9 mouse cellular contexts compared by ENCODE assay signal in the genomic region with DNA sequence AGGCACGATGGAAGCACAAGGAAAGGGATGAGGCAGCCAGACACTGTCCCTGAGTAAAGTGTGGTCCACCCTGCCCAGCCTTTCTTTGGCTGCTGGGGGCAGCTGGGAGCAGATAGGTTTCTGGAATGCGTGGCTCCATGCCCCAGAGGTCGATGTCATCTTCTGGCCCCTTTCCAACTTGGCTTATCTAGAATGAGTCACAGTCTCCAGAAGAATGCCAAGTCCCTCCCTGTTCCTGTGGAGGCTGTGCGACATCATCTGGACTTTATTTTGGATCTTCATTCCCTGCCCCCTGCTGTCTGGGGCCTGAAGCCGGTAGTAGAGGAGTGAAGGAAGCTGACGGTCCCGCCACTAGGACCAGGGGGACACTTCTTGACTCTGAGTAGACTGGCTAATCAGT. TPM values are rescaled to one million over a fixed set of nuclear protein-coding genes. Genes with fewer than 3 reads are reported as not detected.
A peak's percentile ranks its signal among the peaks of the same experiment; 100 is the strongest.
DNase-seq lines count a peak whose midpoint lies in the region; ATAC-seq lines count a peak whose summit lies in the region.
"Had no signal": no experiment of that assay in that cellular context is flagged by ENCODE, and none has a peak within 500 bp of the region (broad histone marks: within the 10 kb centered on the region; RNA-seq: fewer than 3 reads in every experiment).

No protein-coding gene starts in this region.

- H3K4me3 ChIP-seq in forebrain, embryonic 11.5 days (ENCODE audit: low read depth, low read length) = no peak overlapping the region
- no peak overlapping the region for H3K4me3 ChIP-seq in forebrain, embryonic 10.5 days
- H3K4me3 ChIP-seq in hindbrain, embryonic 14.5 days (replicated peaks; ENCODE audit: low read length) = no peak overlapping the region
- H3K4me3 ChIP-seq: erythroblast, embryonic 14.5 days had no signal

- intact Hi-C loops in heart, postnatal 36 days (cut with DNase I) = loop anchor here (2.0 kb wide), 2 partner anchors 47 to 63 kb away; a partner anchor contains a TSS

- H3K27me3 ChIP-seq in forebrain, embryonic 11.5 days (ENCODE audit: control insufficient read depth, insufficient read depth, low read length) = no peaks in the 10 kb centered on the region
- no peaks in the 10 kb centered on the region for H3K27me3 ChIP-seq in forebrain, embryonic 10.5 days (ENCODE audit: poor library complexity, severe bottlenecking)
- H3K27me3 ChIP-seq in hindbrain, embryonic 14.5 days (ENCODE audit: control insufficient read depth, insufficient read depth, low read length) = no peaks in the 10 kb centered on the region

- H3K4me1 ChIP-seq in forebrain, embryonic 11.5 days (replicated peaks; ENCODE audit: control insufficient read depth, insufficient read depth, low read length) = 0 out of 2 replicates have a peak, but pooled peaks cover 2% of the 10 kb centered on the region
- peaks cover 7% of the 10 kb centered on the region for H3K4me1 ChIP-seq in forebrain, embryonic 10.5 days
- H3K4me1 ChIP-seq in hindbrain, embryonic 14.5 days (replicated peaks; ENCODE audit: control insufficient read depth, insufficient read depth, low read length) = peaks cover 2% of the 10 kb centered on the region

- H3K9ac ChIP-seq in forebrain, embryonic 11.5 days (ENCODE audit: low read length) = no peak overlapping the region
- no peak overlapping the region for H3K9ac ChIP-seq in hindbrain, embryonic 14.5 days

- peak; percentile 51 for DNase-seq in forebrain, embryonic 11.5 days (ENCODE audit: low spot score)
- no peak for DNase-seq in forebrain, embryonic 10.5 days (ENCODE audit: extremely low spot score, low spot score)
- peak; percentile 90 for DNase-seq in adrenal gland, adult 8-10 months
- DNase-seq in frontal cortex, postnatal 10 days (ENCODE audit: low spot score in 2 of 2) = peak; percentile 37 to 68
- DNase-seq in heart, postnatal 36 days = peak; percentile 80 to 89
- peak; percentile 24 to 60 for DNase-seq in left cerebral cortex, adult 8-10 months (ENCODE audit: low spot score in 2 of 2)
- DNase-seq in right cerebral cortex, adult 2 months (ENCODE audit: low spot score in 2 of 2) = peak; percentile 61 to 68
- DNase-seq in hindbrain, embryonic 14.5 days (ENCODE audit: low spot score) = no peak

- no peak for ATAC-seq in forebrain, embryonic 11.5 days (replicated peaks; ENCODE audit: low FRiP score)
- ATAC-seq in hindbrain, embryonic 14.5 days (ENCODE audit: low FRiP score) = no peak

- no peaks in the 10 kb centered on the region for H3K9me3 ChIP-seq in forebrain, embryonic 11.5 days (ENCODE audit: control insufficient read depth, low read length)
- no peaks in the 10 kb centered on the region for H3K9me3 ChIP-seq in forebrain, embryonic 10.5 days
- H3K9me3 ChIP-seq in hindbrain, embryonic 14.5 days (ENCODE audit: control insufficient read depth, low read length) = no peaks in the 10 kb centered on the region

- 78% methylated on average over 7 of the region's 7 CpGs for WGBS in forebrain, embryonic 11.5 days
- 78% methylated on average over 7 of the region's 7 CpGs for WGBS in forebrain, embryonic 10.5 days
- WGBS in hindbrain, embryonic 14.5 days = 69% methylated on average over 7 of the region's 7 CpGs

- no peak overlapping the region for H3K4me2 ChIP-seq in forebrain, embryonic 11.5 days (ENCODE audit: low read depth, low read length, severe bottlenecking)
- H3K4me2 ChIP-seq in hindbrain, embryonic 14.5 days (replicated peaks) = no peak overlapping the region

- no peaks in the 10 kb centered on the region; the same call in 1 of the 2 replicates for H3K36me3 ChIP-seq in forebrain, embryonic 11.5 days (ENCODE audit: control insufficient read depth, insufficient read depth, low read length)
- H3K36me3 ChIP-seq in forebrain, embryonic 10.5 days (replicated peaks) = peaks cover 61% of the 10 kb centered on the region
- peaks cover 52% of the 10 kb centered on the region for H3K36me3 ChIP-seq in hindbrain, embryonic 14.5 days (replicated peaks; ENCODE audit: control insufficient read depth, insufficient read depth)

- no peak overlapping the region for H3K27ac ChIP-seq in forebrain, embryonic 11.5 days (ENCODE audit: low read depth, low read length)
- H3K27ac ChIP-seq in forebrain, embryonic 10.5 days = no peak overlapping the region
- H3K27ac ChIP-seq in hindbrain, embryonic 14.5 days = no peak overlapping the region

RNA-seq across cellular contexts. Expression of a gene that starts 32.0 kb away (rescaled TPM):
- polyA plus RNA-seq in forebrain, embryonic 11.5 days (2014; fragmentation: Nextera tagmentation; extraction: Ambion mirVana) = 36.2 and 37.3 TPM in 2 replicates
- 27.4 and 27.6 TPM in 2 replicates for polyA plus RNA-seq in forebrain, embryonic 10.5 days (2016; fragmentation: Nextera tagmentation; extraction: Ambion mirVana)
- total RNA-seq in adrenal gland, adult 8-10 months (2022) = 10 to 100 TPM; 38.7 to 52.2 (median 44.5) TPM
- 10 to 100 TPM; 34.2 to 35.4 TPM for total RNA-seq in heart, postnatal 36 days (2021)
- total RNA-seq in left cerebral cortex, adult 8-10 months (2022) = 10 to 100 TPM; 24.6 to 27.5 (median 26.4) TPM
- polyA plus RNA-seq in hindbrain, embryonic 14.5 days (2014; fragmentation: Nextera tagmentation; extraction: Ambion mirVana) = 13.0 and 13.3 TPM in 2 replicates

RNA-seq across cellular contexts. Expression of a gene that starts 45.9 kb away (rescaled TPM):
- polyA plus RNA-seq in forebrain, embryonic 11.5 days (2014; fragmentation: Nextera tagmentation; extraction: Ambion mirVana) = 16.0 and 16.5 TPM in 2 replicates
- 24.4 and 24.5 TPM in 2 replicates for polyA plus RNA-seq in forebrain, embryonic 10.5 days (2016; fragmentation: Nextera tagmentation; extraction: Ambion mirVana)
- 10 to 100 TPM; 19.1 to 41.1 (median 27.7) TPM for total RNA-seq in adrenal gland, adult 8-10 months (2022)
- total RNA-seq in heart, postnatal 36 days (2021) = 10 to 100 TPM; 27.5 to 28.3 TPM
- 10 to 100 TPM; 87.8 to 95.6 (median 94.6) TPM for total RNA-seq in left cerebral cortex, adult 8-10 months (2022)
- polyA plus RNA-seq in hindbrain, embryonic 14.5 days (2014; fragmentation: Nextera tagmentation; extraction: Ambion mirVana) = 17.6 and 18.3 TPM in 2 replicates

Comparison
In these comparisons a context has a peak if more than half of its experiments do, and no peak if none do; other contexts are left out.
1. DNase-seq: peak in forebrain, embryonic 11.5 days (single experiment), adrenal gland, adult 8-10 months (single experiment), frontal cortex, postnatal 10 days (2 of 2), heart, postnatal 36 days (2 of 2), left cerebral cortex, adult 8-10 months (2 of 2) and right cerebral cortex, adult 2 months (2 of 2); none in forebrain, embryonic 10.5 days (single experiment) and hindbrain, embryonic 14.5 days (single experiment).